8 mouse cellular contexts compared by ENCODE assay signal in genomic region chr2:156311841-156312291, GRCm38 (mm10). TPM values are rescaled to one million over a fixed set of nuclear protein-coding genes. Genes with fewer than 3 reads are reported as not detected.
A peak's percentile ranks its signal among the peaks of the same experiment; 100 is the strongest.
DNase-seq lines count a peak whose midpoint lies in the region; ATAC-seq lines count a peak whose summit lies in the region.

No protein-coding gene starts in this region.

- peak; percentile 36 to 64 for DNase-seq in urinary bladder, adult 18-20 months (ENCODE audit: low spot score in 2 of 2)
- no peak for DNase-seq in urinary bladder, postnatal 10 days (ENCODE audit: low spot score)
- DNase-seq in embryonic facial prominence, embryonic 11.5 days (ENCODE audit: low spot score), result peak; percentile 60
- peak; percentile 80 to 83 for DNase-seq in heart, adult 18-20 months
- DNase-seq in kidney, adult 11 months, result peak; percentile 57
- DNase-seq in midbrain, embryonic 14.5 days, result no peak

- under 1% methylated on average over 53 of the region's 53 CpGs for WGBS in embryonic facial prominence, embryonic 11.5 days
- under 1% methylated on average over 52 of the region's 53 CpGs for WGBS in limb, embryonic 15.5 days
- under 1% methylated on average over 53 of the region's 53 CpGs for WGBS in midbrain, embryonic 14.5 days
- under 1% methylated on average over 52 of the region's 53 CpGs for WGBS in stomach, embryonic 15.5 days

- H3K9ac ChIP-seq in embryonic facial prominence, embryonic 11.5 days (replicated peaks; ENCODE audit: low read length), result peak overlapping the region; percentile 95
- peak overlapping the region; percentile 88 for H3K9ac ChIP-seq in limb, embryonic 15.5 days
- peak overlapping the region; percentile 95 for H3K9ac ChIP-seq in midbrain, embryonic 14.5 days (replicated peaks; ENCODE audit: low read length)
- peak overlapping the region; percentile 90 for H3K9ac ChIP-seq in stomach, embryonic 15.5 days

- H3K9me3 ChIP-seq in embryonic facial prominence, embryonic 11.5 days (replicated peaks; ENCODE audit: control insufficient read depth, low read length), result no peaks in the 10 kb centered on the region
- H3K9me3 ChIP-seq in limb, embryonic 15.5 days, result no peaks in the 10 kb centered on the region
- H3K9me3 ChIP-seq in midbrain, embryonic 14.5 days (ENCODE audit: control insufficient read depth, low read length), result no peaks in the 10 kb centered on the region
- H3K9me3 ChIP-seq in stomach, embryonic 15.5 days, result no peaks in the 10 kb centered on the region

- no peaks in the 10 kb centered on the region for H3K4me1 ChIP-seq in embryonic facial prominence, embryonic 11.5 days (ENCODE audit: control insufficient read depth, insufficient read depth, low read length)
- H3K4me1 ChIP-seq in limb, embryonic 15.5 days, result peaks cover 4% of the 10 kb centered on the region; the same call in 1 of the 2 replicates
- peaks cover 10% of the 10 kb centered on the region for H3K4me1 ChIP-seq in midbrain, embryonic 14.5 days (ENCODE audit: control insufficient read depth, insufficient read depth, low read length)
- peaks cover 5% of the 10 kb centered on the region for H3K4me1 ChIP-seq in stomach, embryonic 15.5 days

- peak; percentile 66 for ATAC-seq in embryonic facial prominence, embryonic 11.5 days (replicated peaks; ENCODE audit: insufficient number of reproducible peaks, low FRiP score, low TSS enrichment, low read depth)
- peak; percentile 74 for ATAC-seq in limb, embryonic 15.5 days (ENCODE audit: insufficient number of reproducible peaks, low FRiP score, low TSS enrichment, low read depth)
- peak; percentile 38; the same call in 1 of the 2 replicates for ATAC-seq in midbrain, embryonic 14.5 days (ENCODE audit: low FRiP score, low TSS enrichment)
- peak; percentile 72 for ATAC-seq in stomach, embryonic 15.5 days (ENCODE audit: insufficient read depth, low FRiP score, low read depth)

- H3K27me3 ChIP-seq in embryonic facial prominence, embryonic 11.5 days (ENCODE audit: control insufficient read depth, insufficient read depth, low read length), result no peaks in the 10 kb centered on the region
- H3K27me3 ChIP-seq in limb, embryonic 15.5 days, result no peaks in the 10 kb centered on the region
- no peaks in the 10 kb centered on the region for H3K27me3 ChIP-seq in midbrain, embryonic 14.5 days (ENCODE audit: control insufficient read depth, insufficient read depth, low read length)
- H3K27me3 ChIP-seq in stomach, embryonic 15.5 days (replicated peaks), result no peaks in the 10 kb centered on the region

- peak overlapping the region; percentile 76 for H3K4me2 ChIP-seq in embryonic facial prominence, embryonic 11.5 days (ENCODE audit: low read depth, low read length)
- peak overlapping the region; percentile 83 for H3K4me2 ChIP-seq in limb, embryonic 15.5 days
- peak overlapping the region; percentile 80 for H3K4me2 ChIP-seq in midbrain, embryonic 14.5 days (ENCODE audit: low read length)
- peak overlapping the region; percentile 88 for H3K4me2 ChIP-seq in stomach, embryonic 15.5 days

- peak overlapping the region; percentile 96 for H3K27ac ChIP-seq in embryonic facial prominence, embryonic 11.5 days (replicated peaks; ENCODE audit: low read depth, low read length)
- peak overlapping the region; percentile 97 for H3K27ac ChIP-seq in limb, embryonic 15.5 days
- peak overlapping the region; percentile 97 for H3K27ac ChIP-seq in midbrain, embryonic 14.5 days (replicated peaks; ENCODE audit: low read depth, low read length)
- H3K27ac ChIP-seq in stomach, embryonic 15.5 days, result peak overlapping the region; percentile 98

- H3K36me3 ChIP-seq in embryonic facial prominence, embryonic 11.5 days (replicated peaks; ENCODE audit: control insufficient read depth, insufficient read depth, low read depth, low read length), result no peaks in the 10 kb centered on the region
- peaks cover 14% of the 10 kb centered on the region; the same call in 1 of the 2 replicates for H3K36me3 ChIP-seq in limb, embryonic 15.5 days
- H3K36me3 ChIP-seq in midbrain, embryonic 14.5 days (ENCODE audit: control insufficient read depth, insufficient read depth, low read length), result peaks cover 22% of the 10 kb centered on the region; the same call in 1 of the 2 replicates
- H3K36me3 ChIP-seq in stomach, embryonic 15.5 days, result 0 out of 2 replicates have a peak, but pooled peaks cover 3% of the 10 kb centered on the region

- peak overlapping the region; percentile 93 for H3K4me3 ChIP-seq in embryonic facial prominence, embryonic 11.5 days (ENCODE audit: low read depth, low read length)
- H3K4me3 ChIP-seq in limb, embryonic 15.5 days, result peak overlapping the region; percentile 97
- peak overlapping the region; percentile 93 for H3K4me3 ChIP-seq in midbrain, embryonic 14.5 days (replicated peaks; ENCODE audit: low read depth, low read length)
- H3K4me3 ChIP-seq in stomach, embryonic 15.5 days (replicated peaks), result peak overlapping the region; percentile 86

RNA-seq across cellular contexts. Expression of gene Cnbd2, which starts 0.2 kb away (rescaled TPM):
- polyA plus RNA-seq in embryonic facial prominence, embryonic 11.5 days (2014; fragmentation: Nextera tagmentation; extraction: Ambion mirVana), result 2.9 and 3.4 TPM in 2 replicates
- total RNA-seq in heart, adult 18-20 months (2021), result under 1 TPM; 0.62 to 0.69 TPM
- 3.8 and 3.9 TPM in 2 replicates for polyA plus RNA-seq in limb, embryonic 15.5 days (2015; fragmentation: Nextera tagmentation; extraction: Ambion mirVana)
- polyA plus RNA-seq in midbrain, embryonic 14.5 days (2014; fragmentation: Nextera tagmentation; extraction: Ambion mirVana), result 6.9 and 7.9 TPM in 2 replicates
- polyA plus RNA-seq in stomach, embryonic 15.5 days (2015; fragmentation: Nextera tagmentation; extraction: Ambion mirVana), result 4.3 and 4.7 TPM in 2 replicates

RNA-seq across cellular contexts. Expression of gene Scand1, which starts 0.6 kb away (rescaled TPM):
- 65.3 and 66.5 TPM in 2 replicates for polyA plus RNA-seq in embryonic facial prominence, embryonic 11.5 days (2014; fragmentation: Nextera tagmentation; extraction: Ambion mirVana)
- 10 to 100 TPM; 80.0 to 86.3 TPM for total RNA-seq in heart, adult 18-20 months (2021)
- 56.0 and 68.1 TPM in 2 replicates for polyA plus RNA-seq in limb, embryonic 15.5 days (2015; fragmentation: Nextera tagmentation; extraction: Ambion mirVana)
- 93.3 and 102 TPM in 2 replicates for polyA plus RNA-seq in midbrain, embryonic 14.5 days (2014; fragmentation: Nextera tagmentation; extraction: Ambion mirVana)
- polyA plus RNA-seq in stomach, embryonic 15.5 days (2015; fragmentation: Nextera tagmentation; extraction: Ambion mirVana), result 65.9 and 76.7 TPM in 2 replicates

Comparison
In these comparisons a context has a peak if more than half of its experiments do, and no peak if none do; other contexts are left out.
1. DNase-seq: peak in urinary bladder, adult 18-20 months (2 of 2), embryonic facial prominence, embryonic 11.5 days (single experiment), heart, adult 18-20 months (2 of 2) and kidney, adult 11 months (single experiment); none in urinary bladder, postnatal 10 days (single experiment) and midbrain, embryonic 14.5 days (single experiment).
2. Peak in every context shown above with its lines, with median percentiles within 50 percentile points of each other: ATAC-seq, H3K27ac ChIP-seq, H3K4me2 ChIP-seq, H3K4me3 ChIP-seq and H3K9ac ChIP-seq.